Mouse (Mus musculus): Measurements from ENCODE around the gene Mei1. TPM values are rescaled to one million over a fixed set of nuclear protein-coding genes. Genes with fewer than 3 reads are reported as not detected.

Gene Mei1
- polyA plus RNA-seq, 3 experiments from 2014 or later = 0.12 TPM; not detected in 2

- ATAC-seq = no peak
These were observed 82.6 kb downstream of the Mei1 start for GRCm38 (mm10) chr15:82152435-82152834.

- ATAC-seq = peak; percentile 38
These were observed 86.5 kb downstream of the Mei1 start for GRCm38 (mm10) chr15:82156298-82156697.

GRCm38 (mm10) chr15:82156902-82157301 is 87.1 kb downstream of the Mei1 start:
- ATAC-seq = no peak

- ATAC-seq = no peak
These were observed 88.6 kb downstream of the Mei1 start for GRCm38 (mm10) chr15:82158243-82159035.

GRCm38 (mm10) chr15:82159471-82159870 is 89.7 kb downstream of the Mei1 start:
- no peak for ATAC-seq

GRCm38 (mm10) chr15:82160731-82161640 is 91.2 kb downstream of the Mei1 start:
- ATAC-seq = no peak

DNA sequence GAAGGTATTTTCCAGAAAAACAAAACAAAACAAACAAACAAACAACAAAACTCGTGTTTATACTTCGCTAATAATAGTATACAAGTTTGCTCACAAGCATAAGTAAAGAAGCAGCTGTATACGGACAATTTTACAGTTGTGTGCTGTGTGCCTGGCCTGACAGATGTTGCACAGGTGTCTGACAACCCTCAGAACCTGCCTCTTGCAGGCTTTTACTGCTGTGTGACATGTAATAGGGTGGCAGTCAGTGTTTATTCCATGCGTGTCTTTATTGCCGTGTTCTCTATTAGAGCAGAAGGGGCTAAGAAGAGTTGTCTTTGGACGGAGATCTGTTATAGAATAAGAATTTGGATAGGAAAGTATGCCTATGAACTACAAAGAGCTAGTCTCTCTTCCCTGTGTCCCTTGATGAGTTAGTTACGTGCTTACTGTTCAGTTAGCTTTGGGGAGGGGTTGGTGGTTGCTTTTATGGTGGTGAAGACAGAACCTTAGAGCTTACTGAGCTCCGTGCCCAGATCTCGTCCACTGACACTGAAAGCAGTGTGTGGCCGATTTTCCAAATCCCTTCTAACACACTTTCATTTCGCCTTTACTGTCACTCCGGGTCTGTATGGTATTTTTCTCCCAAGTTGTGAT is 92.3 kb downstream of the Mei1 start:
- ATAC-seq = no peak

GRCm38 (mm10) chr15:82163356-82164060 is 93.7 kb downstream of the Mei1 start:
- ATAC-seq = no peak

GRCm38 (mm10) chr15:82164061-82164399 is 94.2 kb downstream of the Mei1 start:
- ATAC-seq = no peak

DNA sequence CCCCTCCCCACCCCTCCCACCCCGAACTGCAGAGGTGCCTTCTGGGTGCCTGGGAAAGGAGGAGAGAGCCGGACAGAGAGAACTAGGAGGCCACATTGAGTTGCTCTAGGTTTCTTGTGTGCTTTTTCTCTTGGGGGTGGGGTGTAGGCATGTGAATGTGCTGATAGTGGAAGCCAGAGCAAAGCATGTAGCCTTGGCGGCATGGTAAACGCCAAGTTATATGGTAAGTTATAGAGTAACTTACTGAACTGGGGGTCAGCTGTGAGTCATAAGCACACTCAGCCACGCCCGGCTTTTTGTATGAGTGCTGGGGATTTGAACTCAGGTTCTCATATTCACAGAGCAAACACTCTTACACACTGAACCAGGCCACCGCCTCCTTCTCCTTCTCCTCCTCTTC is 94.7 kb downstream of the Mei1 start:
- no peak for ATAC-seq

GRCm38 (mm10) chr15:82165332-82166239 is 95.8 kb downstream of the Mei1 start:
- peak; percentile 29 for ATAC-seq

- peak; percentile 70 for ATAC-seq
These were observed 96.7 kb downstream of the Mei1 start for GRCm38 (mm10) chr15:82166240-82167100.

DNA sequence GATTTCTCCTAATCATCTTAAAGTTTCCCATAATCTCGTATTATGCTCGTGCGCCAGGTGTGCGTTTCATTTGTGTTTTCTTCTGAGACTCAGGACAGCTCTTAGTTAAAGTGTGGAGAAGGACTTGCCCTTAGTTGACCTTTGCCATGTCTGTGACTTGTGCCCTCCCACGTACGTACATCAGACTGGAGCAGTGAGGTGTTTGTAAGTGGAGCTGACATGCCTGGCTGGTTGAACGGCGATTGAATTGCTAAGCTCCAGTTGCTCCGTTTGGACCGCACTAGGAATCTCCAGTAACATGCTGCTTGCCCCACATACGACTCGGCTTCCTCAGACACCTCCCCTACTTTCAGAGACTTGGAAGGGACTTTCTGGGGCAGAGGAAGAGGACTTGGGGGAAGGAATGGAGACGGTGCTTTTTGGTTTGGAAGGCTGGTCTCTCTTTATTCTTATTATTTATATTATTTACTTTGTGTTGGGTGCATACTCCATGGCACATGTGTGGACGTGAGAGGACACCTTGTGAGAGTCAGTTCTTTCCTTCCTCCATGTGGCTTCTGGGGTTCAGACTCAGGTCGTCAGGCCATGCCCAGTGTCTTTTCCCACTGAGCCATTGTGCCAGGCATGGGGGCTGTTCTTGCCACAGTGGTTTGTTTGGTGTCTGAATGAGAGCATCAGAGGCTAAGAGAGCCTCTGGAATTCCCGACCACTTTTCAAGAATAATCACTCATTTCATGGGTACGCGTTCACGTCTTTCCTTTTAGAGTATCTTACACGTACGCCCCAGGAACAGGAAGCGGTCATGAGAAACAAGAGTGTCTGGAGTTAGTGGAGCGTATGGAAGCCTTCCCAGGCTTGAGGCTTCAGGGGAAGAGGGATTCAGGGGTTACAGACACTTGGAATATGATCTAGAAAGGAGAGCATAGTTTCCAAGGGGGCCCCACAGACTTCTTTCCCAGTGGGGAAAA is 97.7 kb downstream of the Mei1 start:
- ATAC-seq = peak; percentile 6

- ATAC-seq = no peak
These were observed 99.9 kb downstream of the Mei1 start for GRCm38 (mm10) chr15:82169671-82170070.

- ATAC-seq = no peak
These were observed 100.9 kb downstream of the Mei1 start for GRCm38 (mm10) chr15:82170437-82171377.

DNA sequence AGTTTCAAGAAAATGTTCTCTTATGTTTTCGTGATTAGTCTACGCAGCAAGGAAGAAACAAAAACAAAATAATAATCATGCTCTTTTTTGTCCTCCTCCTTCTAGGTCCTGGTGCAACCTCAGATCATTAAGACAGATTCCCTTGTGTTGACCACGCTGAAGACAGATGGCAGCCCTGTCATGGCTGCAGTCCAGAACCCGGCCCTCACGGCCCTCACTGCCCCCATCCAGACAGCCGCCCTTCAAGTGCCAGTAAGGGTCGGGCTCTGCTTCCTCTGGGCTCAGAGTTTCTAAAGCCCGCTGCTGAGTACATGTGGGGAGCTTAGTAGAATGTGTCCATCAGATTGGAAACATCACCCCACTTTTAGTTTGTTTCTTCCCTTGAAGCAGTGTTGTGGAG is 102.9 kb downstream of the Mei1 start:
- ATAC-seq = no peak

DNA sequence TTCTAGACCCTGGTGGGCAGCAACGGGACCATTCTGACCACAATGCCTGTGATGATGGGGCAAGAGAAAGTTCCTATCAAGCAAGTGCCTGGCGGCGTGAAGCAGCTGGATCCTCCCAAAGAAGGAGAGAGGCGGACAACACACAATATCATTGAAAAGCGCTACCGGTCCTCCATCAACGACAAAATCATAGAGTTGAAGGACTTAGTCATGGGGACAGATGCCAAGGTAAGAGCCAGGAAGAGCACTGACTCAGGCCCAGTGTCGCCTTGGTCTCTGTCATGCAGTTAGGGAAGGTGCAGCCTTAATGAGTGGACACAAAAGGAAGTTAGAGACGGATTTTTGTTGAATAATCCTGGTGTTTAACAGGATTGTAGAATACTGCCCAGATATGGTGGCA is 105.3 kb downstream of the Mei1 start:
- no peak for ATAC-seq
